Mouse (Mus musculus): Measurements from ENCODE around the gene Dhrs13.

GRCm38 (mm10) chr11:78074666-78075065 lies 42.6 kb downstream of the Dhrs13 start:
- no peak for TF ChIP-seq CTCF (conservative IDR thresholded peaks at IDR 0.05; ENCODE audit: insufficient read depth, insufficient read length, low read depth, low read length)
- no peak for TF ChIP-seq POLR2A (IDR thresholded peaks at IDR 0.05; ENCODE audit: low read depth, low read length)
